Comparison of ENCODE assay signal across 23 mouse cellular contexts in genomic region chr14:31364589-31364988, GRCm38 (mm10). TPM values are rescaled to one million over a fixed set of nuclear protein-coding genes. Genes with fewer than 3 reads are reported as not detected.
DNase-seq lines count a peak whose midpoint lies in the region; ATAC-seq lines count a peak whose summit lies in the region.
"Had no signal": no experiment of that assay in that cellular context is flagged by ENCODE, and none has a peak within 500 bp of the region (broad histone marks: within the 10 kb centered on the region; RNA-seq: fewer than 3 reads in every experiment).

No protein-coding gene starts in this region.

- no peaks in the 10 kb centered on the region for H3K27me3 ChIP-seq in liver, embryonic 11.5 days (replicated peaks; ENCODE audit: control insufficient read depth, insufficient read depth, low read length)
- no peaks in the 10 kb centered on the region for H3K27me3 ChIP-seq in liver, embryonic 16.5 days (ENCODE audit: control insufficient read depth, insufficient read depth, low read depth, low read length)
- H3K27me3 ChIP-seq: CH12.LX; embryonic facial prominence, embryonic 12.5 days; heart, embryonic 15.5 days; hindbrain, embryonic 12.5 days; limb, embryonic 12.5 days; midbrain, embryonic 15.5 days; neural tube, embryonic 15.5 days had no signal

- H3K4me2 ChIP-seq in liver, embryonic 11.5 days, result no peak overlapping the region
- H3K4me2 ChIP-seq in liver, embryonic 16.5 days (ENCODE audit: low read depth, low read length), result no peak overlapping the region
- H3K4me2 ChIP-seq: embryonic facial prominence, embryonic 12.5 days; heart, embryonic 15.5 days; hindbrain, embryonic 12.5 days; limb, embryonic 12.5 days; midbrain, embryonic 15.5 days; neural tube, embryonic 15.5 days had no signal

- 70% methylated on average over 4 of the region's 4 CpGs for WGBS in liver, embryonic 11.5 days
- 58% methylated on average over 4 of the region's 4 CpGs for WGBS in liver, embryonic 16.5 days (ENCODE audit: insufficient replicate concordance)

- H3K4me3 ChIP-seq in liver, embryonic 11.5 days (ENCODE audit: low read depth, low read length), result no peak overlapping the region
- no peak overlapping the region for H3K4me3 ChIP-seq in liver, embryonic 16.5 days (ENCODE audit: low read depth, low read length)
- H3K4me3 ChIP-seq: embryonic facial prominence, embryonic 12.5 days; heart, embryonic 10.5 days; heart, embryonic 15.5 days; hindbrain, embryonic 12.5 days; limb, embryonic 12.5 days; midbrain, embryonic 10.5 days; midbrain, embryonic 15.5 days; neural tube, embryonic 15.5 days had no signal

- no peak overlapping the region for H3K9ac ChIP-seq in liver, embryonic 11.5 days (ENCODE audit: low read depth, low read length)
- H3K9ac ChIP-seq in liver, embryonic 16.5 days (ENCODE audit: low read depth, low read length), result no peak overlapping the region
- H3K9ac ChIP-seq: embryonic facial prominence, embryonic 12.5 days; heart, embryonic 15.5 days; hindbrain, embryonic 12.5 days; limb, embryonic 12.5 days; midbrain, embryonic 15.5 days; neural tube, embryonic 15.5 days had no signal

- H3K9me3 ChIP-seq in liver, embryonic 11.5 days (ENCODE audit: control insufficient read depth, low read length), result no peaks in the 10 kb centered on the region
- H3K9me3 ChIP-seq in liver, embryonic 16.5 days (replicated peaks; ENCODE audit: control insufficient read depth, low read length), result no peaks in the 10 kb centered on the region
- H3K9me3 ChIP-seq: embryonic facial prominence, embryonic 12.5 days; heart, embryonic 10.5 days; heart, embryonic 15.5 days; hindbrain, embryonic 12.5 days; limb, embryonic 12.5 days; midbrain, embryonic 10.5 days; midbrain, embryonic 15.5 days; neural tube, embryonic 15.5 days had no signal

- peaks cover 29% of the 10 kb centered on the region for H3K36me3 ChIP-seq in liver, embryonic 11.5 days (ENCODE audit: control insufficient read depth, insufficient read depth, low read length)
- H3K36me3 ChIP-seq in liver, embryonic 16.5 days (ENCODE audit: control insufficient read depth, insufficient read depth), result peaks cover 18% of the 10 kb centered on the region

- ATAC-seq in liver, embryonic 11.5 days (replicated peaks; ENCODE audit: low FRiP score), result peak; percentile 83
- peak; percentile 71 for ATAC-seq in liver, embryonic 16.5 days (ENCODE audit: low read depth)
- ATAC-seq in inflammation-experienced regulatory T-cells, adult 6 months, result no peak
- ATAC-seq: forebrain, embryonic 14.5 days; hindbrain, postnatal 0 days; intestine, embryonic 16.5 days; lung, postnatal 0 days; midbrain, embryonic 15.5 days had no signal

- peak; percentile 79 for DNase-seq in MEL-GATA-1-ER (ENCODE audit: extremely low read depth, low read depth)
- DNase-seq in liver, embryonic 11.5 days (ENCODE audit: low spot score), result no peak
- DNase-seq in thymus, postnatal 4 days, result no peak
- DNase-seq in yolk sac, embryonic 10.5 days (ENCODE audit: low spot score), result no peak
- no peak for DNase-seq in frontal cortex, postnatal 36 days (ENCODE audit: low spot score in 2 of 2)
- DNase-seq: gastrocnemius, postnatal 25 days; heart, adult 11 months; thymus, adult 18-20 months had no signal

- H3K4me1 ChIP-seq in liver, embryonic 11.5 days (replicated peaks; ENCODE audit: control insufficient read depth, insufficient read depth, low read length), result no peaks in the 10 kb centered on the region
- H3K4me1 ChIP-seq in liver, embryonic 16.5 days (ENCODE audit: control insufficient read depth, low read depth, low read length), result no peaks in the 10 kb centered on the region
- H3K4me1 ChIP-seq: embryonic facial prominence, embryonic 12.5 days; heart, embryonic 10.5 days; heart, embryonic 15.5 days; hindbrain, embryonic 12.5 days; limb, embryonic 12.5 days; midbrain, embryonic 10.5 days; midbrain, embryonic 15.5 days; neural tube, embryonic 15.5 days had no signal

- H3K27ac ChIP-seq in liver, embryonic 11.5 days (ENCODE audit: low read depth, low read length), result no peak overlapping the region
- no peak overlapping the region for H3K27ac ChIP-seq in liver, embryonic 16.5 days (ENCODE audit: low read length)
- H3K27ac ChIP-seq: embryonic facial prominence, embryonic 12.5 days; heart, embryonic 10.5 days; heart, embryonic 15.5 days; hindbrain, embryonic 12.5 days; hindbrain, postnatal 0 days; limb, embryonic 12.5 days; midbrain, embryonic 10.5 days; midbrain, embryonic 15.5 days; neural tube, embryonic 15.5 days had no signal

RNA-seq across cellular contexts. Expression of gene Capn7, which starts 28.2 kb away (rescaled TPM):
- polyA plus RNA-seq in liver, embryonic 11.5 days (2014; fragmentation: Nextera tagmentation; extraction: Ambion mirVana), result 34.4 and 39.0 TPM in 2 replicates
- polyA plus RNA-seq in liver, embryonic 16.5 days (2015; fragmentation: Nextera tagmentation; extraction: Ambion mirVana), result 15.0 and 15.2 TPM in 2 replicates
- 10 to 100 TPM; 18.0 to 20.5 (median 18.9) TPM for polyA plus RNA-seq in inflammation-experienced regulatory T-cells, adult 6 months (2017; shearing (Covaris generic))

RNA-seq across cellular contexts. Expression of gene Dnah1, which starts 40.9 kb away (rescaled TPM):
- polyA plus RNA-seq in liver, embryonic 11.5 days (2014; fragmentation: Nextera tagmentation; extraction: Ambion mirVana), result 1.7 and 1.9 TPM in 2 replicates
- 0.07 and 0.14 TPM in 2 replicates for polyA plus RNA-seq in liver, embryonic 16.5 days (2015; fragmentation: Nextera tagmentation; extraction: Ambion mirVana)
- polyA plus RNA-seq in inflammation-experienced regulatory T-cells, adult 6 months (2017; shearing (Covaris generic)), result not detected
